Mouse (Mus musculus) adrenal gland, adult 8-10 months (tissue): ENCODE results near the gene Reps2. TPM values are rescaled to one million over a fixed set of nuclear protein-coding genes. Genes with fewer than 3 reads are reported as not detected.
A peak's percentile ranks its signal among the peaks of the same experiment; 100 is the strongest.

ENCODE experiments used
- DNase-seq: peaks from one replicate; pipeline ENCODE4 v3.0.0; 2022
- total RNA-seq, 4 experiments: library from RNA; stranded (reverse); gene quantifications; 2 replicates each; pipeline ENCODE4 v1.2.4; 2022

The Reps2 gene
- total RNA-seq = 1 to 10 TPM; 2.9 to 4.8 (median 3.9) TPM

GRCm38 (mm10) chrX:162643091-162643788 lies at the start of gene Reps2:
TSS of gene Reps2 (minus strand) at chrX:162643649.
- peak; percentile 30 for DNase-seq

DNA sequence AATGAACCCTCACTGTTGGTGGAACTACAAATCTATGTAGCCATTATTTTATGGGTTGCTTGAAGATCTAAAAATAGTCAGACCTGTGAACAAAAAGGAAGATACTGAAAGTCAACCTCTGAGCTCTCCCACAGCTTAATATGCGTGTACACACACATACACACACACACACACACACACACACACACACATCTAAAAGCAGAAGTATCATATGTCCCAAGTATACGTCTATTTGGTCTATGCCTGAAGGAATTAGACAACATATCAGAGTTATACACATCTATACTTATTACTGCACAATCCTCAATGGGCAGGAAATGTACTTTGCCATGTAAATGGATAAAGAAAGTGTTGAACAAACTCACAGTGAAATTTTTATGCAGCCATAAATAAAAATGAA lies 47.8 kb upstream of the Reps2 start:
- DNase-seq = no peak

DNA sequence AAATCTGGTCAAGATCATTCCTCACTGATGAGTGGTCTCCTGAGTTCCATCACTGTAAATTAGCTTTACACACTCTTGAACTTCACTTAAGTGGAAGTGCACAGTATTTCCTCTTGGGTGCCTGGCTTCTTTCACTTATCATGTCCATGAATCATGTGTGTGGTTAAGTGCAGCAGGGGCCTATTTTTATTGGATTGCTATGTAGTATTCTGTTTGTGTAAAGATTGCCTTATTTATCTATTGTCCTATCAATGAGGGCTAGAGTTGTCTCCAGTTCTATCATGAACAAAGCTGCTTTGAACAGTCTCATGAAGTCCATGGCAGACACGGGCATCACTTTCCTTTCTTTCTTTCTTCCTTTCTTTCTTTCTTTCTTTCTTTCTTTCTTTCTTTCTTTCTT lies 41.9 kb upstream of the Reps2 start:
- no peak for DNase-seq

- no peak for DNase-seq
Measured at GRCm38 (mm10) chrX:162679506-162679905, 36.1 kb upstream of the Reps2 start.

DNA sequence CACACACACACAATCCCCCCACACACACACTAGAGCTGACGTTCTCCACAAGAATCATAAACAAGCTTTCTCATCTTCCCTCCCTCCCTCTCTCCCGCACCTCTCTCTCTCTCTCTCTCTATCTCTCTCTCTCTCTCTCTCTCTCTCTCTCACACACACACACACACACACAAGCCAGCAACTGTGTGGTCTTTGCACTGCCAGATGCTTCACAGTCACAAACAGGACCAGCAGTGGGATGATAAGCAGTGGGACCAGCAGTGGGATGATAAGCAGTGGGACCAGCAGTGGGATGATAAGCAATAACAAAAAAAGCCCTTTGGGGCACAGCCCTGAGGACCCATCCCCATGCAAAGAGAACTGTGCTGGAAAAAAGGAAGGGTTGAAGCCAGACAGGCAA lies 35.4 kb upstream of the Reps2 start:
- no peak for DNase-seq

- DNase-seq = no peak
Measured at GRCm38 (mm10) chrX:162666166-162666565, 22.7 kb upstream of the Reps2 start.

- DNase-seq = no peak
Measured at GRCm38 (mm10) chrX:162660182-162660581, 16.7 kb upstream of the Reps2 start.

- no peak for DNase-seq
Measured at GRCm38 (mm10) chrX:162653518-162653917, 10.1 kb upstream of the Reps2 start.

GRCm38 (mm10) chrX:162652445-162652844 lies 9.0 kb upstream of the Reps2 start:
- no peak for DNase-seq

- no peak for DNase-seq
Measured at GRCm38 (mm10) chrX:162651125-162651524, 7.7 kb upstream of the Reps2 start.

- DNase-seq = no peak
Measured at GRCm38 (mm10) chrX:162643789-162644092, 292 bp upstream of the Reps2 start.

GRCm38 (mm10) chrX:162642402-162643090 lies 903 bp downstream of the Reps2 start:
- no peak for DNase-seq

- no peak for DNase-seq
Measured at GRCm38 (mm10) chrX:162641764-162642163, 1.7 kb downstream of the Reps2 start.

GRCm38 (mm10) chrX:162635159-162635558 lies 8.3 kb downstream of the Reps2 start:
- no peak for DNase-seq

DNA sequence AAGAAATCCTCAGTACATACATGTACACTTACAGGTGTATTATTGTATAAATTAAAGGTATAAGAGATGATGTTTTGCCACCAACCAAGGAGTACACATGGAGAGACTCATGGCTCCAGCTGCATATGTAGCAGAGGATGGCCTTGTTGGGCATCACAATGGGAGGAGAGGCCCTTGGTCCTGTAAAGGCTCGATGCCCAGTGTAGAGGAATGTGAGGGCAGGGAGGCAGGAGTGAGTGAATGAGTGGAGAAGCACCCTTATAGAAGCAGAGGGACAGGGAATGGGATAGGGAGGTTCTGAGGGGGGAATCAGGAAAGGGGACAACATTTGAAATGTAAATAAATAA lies 21.4 kb downstream of the Reps2 start:
- no peak for DNase-seq

- DNase-seq = no peak
Measured at GRCm38 (mm10) chrX:162621194-162622090, 22.0 kb downstream of the Reps2 start.

GRCm38 (mm10) chrX:162619705-162620104 lies 23.7 kb downstream of the Reps2 start:
- DNase-seq = no peak

GRCm38 (mm10) chrX:162618547-162618946 lies 24.9 kb downstream of the Reps2 start:
- no peak for DNase-seq

- no peak for DNase-seq
Measured at GRCm38 (mm10) chrX:162606113-162606512, 37.3 kb downstream of the Reps2 start.

DNA sequence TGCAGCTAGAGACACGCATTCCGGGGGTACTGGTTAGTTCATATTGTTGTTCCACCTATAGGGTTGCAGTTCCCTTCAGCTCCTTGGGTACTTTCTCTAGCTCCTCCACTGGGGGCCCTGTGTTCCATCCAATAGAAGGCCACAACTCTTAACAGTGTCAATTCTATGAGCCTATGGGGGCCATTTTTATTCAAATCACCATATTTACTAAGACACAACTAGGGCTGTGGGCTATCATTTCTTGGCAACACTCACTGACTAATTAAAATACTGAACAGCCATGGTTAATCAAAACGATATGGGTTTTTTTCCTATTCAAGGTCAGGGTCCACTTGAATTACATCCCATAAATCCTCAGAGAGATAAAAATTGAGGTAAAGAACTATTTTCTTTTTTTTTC lies 43.8 kb downstream of the Reps2 start:
- DNase-seq = no peak

DNA sequence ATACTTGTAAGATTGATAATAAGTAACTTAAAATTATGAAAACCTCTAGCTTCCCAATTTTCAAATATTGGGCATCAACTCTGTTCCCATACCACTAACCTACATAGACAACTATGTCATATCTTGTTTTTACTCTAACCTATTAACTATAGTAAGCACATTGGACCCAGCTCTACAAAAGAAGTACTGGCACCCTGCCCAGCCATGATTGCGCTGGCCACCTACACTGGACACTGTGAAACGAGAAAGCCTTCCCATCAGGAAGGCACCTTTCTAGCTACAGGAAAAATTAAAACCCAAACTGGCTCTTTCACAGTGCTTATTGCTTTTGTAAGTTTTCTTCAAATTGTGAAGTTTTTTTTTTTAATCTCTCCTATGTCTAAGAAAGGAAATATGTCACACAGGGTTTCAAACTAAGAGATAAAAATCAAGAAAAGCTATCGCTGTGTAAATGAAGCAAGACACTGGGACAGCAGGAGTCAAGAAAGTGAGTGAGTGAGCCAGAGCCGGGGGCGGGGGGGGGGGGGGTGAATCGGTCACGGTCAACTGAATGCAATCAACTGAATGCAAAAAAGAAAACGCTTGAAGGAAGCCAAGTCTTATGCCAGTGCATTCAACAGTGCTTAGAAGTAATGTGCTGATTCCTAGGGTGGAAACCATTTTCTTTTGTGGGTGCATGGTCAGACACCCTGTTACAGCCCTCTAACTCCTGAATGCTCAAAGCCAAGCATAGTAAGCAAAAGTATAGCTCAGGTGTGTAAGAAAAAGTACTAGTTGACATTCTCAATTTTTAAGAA lies 52.2 kb downstream of the Reps2 start:
- no peak for DNase-seq

GRCm38 (mm10) chrX:162590145-162590790 lies 53.2 kb downstream of the Reps2 start:
- no peak for DNase-seq
